Mouse (Mus musculus) erythroblast, embryonic 14.5 days (primary cell): Measurements from ENCODE around the gene Dlg2.

ENCODE experiments used
- GATA1 ChIP-seq: IDR thresholded peaks from 2 replicates; pipeline ENCODE4 v1.6.1; 2012; ENCODE audit warnings: low read length, inconsistent platforms, mixed read lengths
- TAL1 ChIP-seq: IDR thresholded peaks from 3 replicates; pipeline ENCODE4 v1.6.1; 2012; ENCODE audit warnings: low read length, inconsistent platforms, mixed read lengths

- no peak for TF ChIP-seq GATA1
- TF ChIP-seq TAL1, result no peak
Measured at GRCm38 (mm10) chr7:92181959-92182612, 1705.6 kb downstream of the Dlg2 start.
